Mouse (Mus musculus): ENCODE measurements around the gene Fbxo33.

Fbxo33 gene

DNA sequence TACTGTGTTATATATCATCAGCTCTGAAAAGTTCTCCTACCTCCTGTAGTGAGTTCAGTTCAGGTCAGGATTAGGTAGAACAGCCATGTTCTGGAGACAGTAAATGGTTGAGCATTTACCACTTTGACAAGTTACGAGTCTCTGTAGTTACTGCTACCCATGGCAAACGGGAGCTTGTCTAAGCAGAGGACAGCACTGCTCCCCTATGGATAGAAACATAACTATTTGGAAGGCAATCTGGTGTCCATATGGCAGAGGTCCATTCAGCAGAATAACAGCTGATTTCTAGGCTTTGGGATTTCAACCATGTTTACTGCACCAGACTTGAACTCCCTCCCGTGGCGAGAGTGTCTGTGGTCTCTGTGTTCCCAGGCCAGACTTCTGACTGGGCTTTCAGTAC is 23.6 kb downstream of the Fbxo33 start:
- DNase-seq = peak; percentile 69

DNA sequence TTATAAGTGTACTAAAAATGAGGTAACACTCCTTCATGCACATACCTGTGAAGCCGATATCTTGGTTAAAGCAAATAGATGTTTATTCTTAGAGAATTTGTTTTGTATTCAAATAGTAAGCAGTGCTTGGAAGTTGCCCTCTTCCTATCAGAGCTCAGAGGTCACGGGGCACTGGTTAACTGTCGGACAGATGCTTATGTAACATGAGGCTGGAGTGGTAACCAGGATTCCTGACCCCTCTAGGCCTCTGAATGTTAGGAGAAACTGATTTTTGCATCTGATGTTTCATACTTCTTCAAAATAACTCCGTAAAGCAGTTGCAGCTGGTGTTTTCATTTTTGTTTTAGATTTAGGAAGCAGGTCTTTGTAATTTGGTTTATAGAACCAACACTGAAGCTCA is 24.5 kb downstream of the Fbxo33 start:
- no peak for DNase-seq

DNA sequence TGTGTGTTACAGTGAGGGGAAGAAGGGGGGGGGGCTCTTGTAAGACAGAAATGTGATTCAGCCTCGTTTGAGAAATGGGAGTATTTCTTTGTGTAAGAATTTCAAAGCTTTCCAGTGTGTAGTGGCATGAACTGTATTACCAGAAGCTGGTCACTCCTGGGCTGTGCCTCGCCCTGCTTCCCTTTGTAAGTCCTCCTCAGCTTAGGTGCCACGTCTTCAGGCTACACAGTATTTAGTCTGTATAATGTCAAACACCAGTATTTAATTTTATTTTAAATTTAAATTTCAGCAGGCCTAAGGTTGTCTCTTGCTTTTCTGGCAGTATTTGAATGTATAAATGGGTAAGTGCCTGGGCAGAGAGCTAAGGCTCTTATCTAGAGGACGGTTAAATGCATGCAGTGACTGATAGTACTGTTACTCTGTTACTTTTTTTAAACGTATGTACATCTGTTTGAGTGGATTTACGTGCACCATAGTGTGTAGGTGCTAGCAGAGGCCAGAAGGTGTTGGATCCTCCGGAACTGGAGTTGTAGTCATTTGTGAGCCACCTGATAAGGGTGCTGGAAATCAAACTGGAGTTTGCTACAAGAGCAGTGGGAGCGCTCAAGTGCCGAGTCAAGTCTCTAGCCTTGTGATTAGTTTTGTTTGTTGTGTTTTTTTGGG is 25.1 kb downstream of the Fbxo33 start:
- DNase-seq = no peak

DNA sequence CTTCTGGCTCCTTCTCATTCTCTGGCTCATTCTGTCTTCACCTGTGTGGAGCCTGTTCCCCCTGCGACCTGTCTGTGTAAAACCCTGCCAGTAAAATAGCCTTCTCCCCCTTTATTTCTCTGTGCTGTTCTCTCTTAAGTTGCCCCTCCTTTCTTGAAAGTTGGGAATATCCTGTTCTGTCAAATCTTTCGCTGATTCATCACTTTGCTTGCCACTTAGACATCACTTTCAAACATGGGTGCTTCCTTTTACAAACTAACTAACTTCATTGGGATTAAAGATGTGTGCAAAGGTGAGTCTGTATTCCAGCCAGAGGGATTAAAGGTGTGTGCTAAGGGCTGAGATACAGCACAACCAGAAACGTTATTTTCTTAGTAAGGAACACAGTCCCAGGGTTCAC is 25.9 kb downstream of the Fbxo33 start:
- no peak for DNase-seq

GRCm38 (mm10) chr12:59188086-59188682 is 31.3 kb downstream of the Fbxo33 start:
- DNase-seq = no peak

- no peak for DNase-seq
Observed at GRCm38 (mm10) chr12:59177814-59178213, 41.7 kb downstream of the Fbxo33 start.

GRCm38 (mm10) chr12:59169935-59170334 is 49.6 kb downstream of the Fbxo33 start:
- no peak for DNase-seq

- DNase-seq = no peak
Observed at GRCm38 (mm10) chr12:59166557-59166956, 53.0 kb downstream of the Fbxo33 start.

GRCm38 (mm10) chr12:59164522-59164921 is 55.0 kb downstream of the Fbxo33 start:
- DNase-seq = no peak

DNA sequence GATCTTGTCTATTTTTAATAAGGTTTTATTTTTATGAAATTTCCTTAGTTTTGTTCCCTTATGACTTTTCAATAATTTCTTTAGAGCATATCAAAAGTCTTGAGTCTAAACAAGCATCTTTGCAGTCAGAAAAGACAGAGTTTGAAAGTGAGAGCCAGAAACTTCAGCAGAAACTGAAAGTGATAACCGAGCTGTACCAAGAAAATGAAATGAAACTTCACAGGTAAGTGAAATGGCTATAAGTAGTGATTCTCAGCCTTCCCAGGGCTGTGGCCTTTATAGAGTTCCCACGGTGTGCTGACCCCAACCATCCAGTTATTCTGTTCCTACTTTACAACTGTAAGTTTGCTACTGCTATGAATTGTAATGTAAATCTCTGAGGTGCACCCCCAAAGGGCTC is 56.7 kb downstream of the Fbxo33 start:
- DNase-seq = no peak

DNA sequence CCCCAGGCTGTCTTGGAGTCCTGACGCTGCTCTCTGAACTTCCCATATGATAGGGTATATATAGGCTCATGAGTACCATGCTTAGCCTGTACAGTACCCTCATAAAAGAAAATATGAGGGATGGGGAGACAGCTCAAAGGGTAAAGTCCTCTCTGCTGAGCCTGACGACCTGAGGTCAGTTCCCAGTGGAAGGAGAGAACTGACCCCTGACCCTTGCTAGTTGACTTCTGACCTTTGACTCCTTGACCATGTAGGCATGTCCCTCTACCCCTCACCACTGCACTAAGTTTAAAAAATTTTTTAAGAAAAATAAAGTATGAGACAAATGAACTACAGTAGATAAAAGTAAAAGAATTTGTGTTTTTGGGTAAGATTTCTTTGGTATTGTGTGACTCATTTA is 58.4 kb downstream of the Fbxo33 start:
- DNase-seq = no peak

Measured in cerebellum, adult 9-10 months (tissue).